Mouse (Mus musculus): ENCODE measurements at regions not wholly inside any gene's neighbourhood (a gene's known extent, or its start where the extent isn't known, plus 50 kb on each side); places are given as distances from the start of the nearest gene placed in this dataset.

DNA sequence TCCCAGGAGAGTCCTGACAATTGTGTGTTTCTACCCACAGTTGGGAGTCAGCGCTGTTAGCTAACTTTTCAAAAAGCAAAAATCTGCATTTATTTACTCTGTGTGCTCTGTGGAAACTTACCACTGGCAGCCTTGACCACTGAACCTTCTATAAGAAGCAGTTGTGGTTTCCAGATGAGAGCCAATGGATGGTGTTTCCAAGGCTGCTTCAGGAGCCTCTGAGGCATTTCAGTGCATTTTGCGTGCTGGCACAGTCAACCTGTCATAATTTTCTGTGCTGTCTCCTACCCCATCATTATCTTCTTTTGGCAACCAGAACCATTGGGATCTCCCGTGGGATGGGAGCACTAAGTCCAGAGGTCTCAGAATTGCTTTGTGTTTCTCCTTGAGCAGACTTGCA lies 60.3 kb downstream of the 4930544G11Rik start:
- ATAC-seq (replicated peaks in 1 of 2; ENCODE audit: insufficient read depth in 1 of 2, low FRiP score in 2 of 2, low TSS enrichment in 1 of 2, low read depth in 1 of 2, poor library complexity in 2 of 2, severe bottlenecking in 2 of 2): no peak

DNA sequence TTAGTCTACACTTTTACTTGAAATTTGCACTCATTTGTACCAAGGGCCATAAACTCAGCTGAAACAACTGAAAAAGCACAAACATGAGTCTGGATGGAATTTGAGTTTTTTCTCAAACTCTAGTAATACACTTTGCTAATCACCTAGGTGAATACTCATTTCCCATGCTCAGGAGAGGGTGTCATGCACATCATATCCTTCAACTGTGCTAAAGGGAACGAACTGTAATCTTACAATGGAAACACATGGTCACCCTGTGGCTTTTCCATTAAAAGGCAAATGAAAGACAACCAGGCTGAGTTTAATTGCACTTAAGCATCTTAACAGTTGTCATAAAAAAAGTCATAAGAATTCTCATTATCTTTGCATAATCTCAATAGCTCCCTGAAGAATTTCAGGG lies 71.1 kb downstream of the 4930544G11Rik start:
- no peak for ATAC-seq (replicated peaks in 1 of 2; ENCODE audit: insufficient read depth in 1 of 2, low FRiP score in 2 of 2, low TSS enrichment in 1 of 2, low read depth in 1 of 2, poor library complexity in 2 of 2, severe bottlenecking in 2 of 2)

DNA sequence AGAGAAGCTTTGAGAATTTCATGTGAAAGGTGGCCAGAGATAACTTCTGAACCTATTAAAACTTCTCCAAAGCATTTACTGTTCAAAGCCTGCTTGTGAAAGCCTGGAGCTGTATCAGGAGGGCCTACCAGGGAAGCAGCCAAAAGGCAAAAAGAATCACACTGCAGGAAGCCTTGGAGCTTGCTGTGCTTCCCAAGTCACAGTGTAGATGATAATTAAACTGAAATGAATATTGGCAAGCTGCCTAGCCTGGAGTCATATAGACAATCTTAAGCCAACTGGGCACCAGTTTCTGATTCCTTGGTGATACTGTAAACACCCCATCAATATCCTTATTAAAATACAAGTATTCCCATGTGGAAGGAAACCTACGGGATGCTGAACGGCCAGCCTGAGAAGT lies 84.4 kb downstream of the 4930544G11Rik start:
- no peak for ATAC-seq (replicated peaks in 1 of 2; ENCODE audit: insufficient read depth in 1 of 2, low FRiP score in 2 of 2, low TSS enrichment in 1 of 2, low read depth in 1 of 2, poor library complexity in 2 of 2, severe bottlenecking in 2 of 2)

DNA sequence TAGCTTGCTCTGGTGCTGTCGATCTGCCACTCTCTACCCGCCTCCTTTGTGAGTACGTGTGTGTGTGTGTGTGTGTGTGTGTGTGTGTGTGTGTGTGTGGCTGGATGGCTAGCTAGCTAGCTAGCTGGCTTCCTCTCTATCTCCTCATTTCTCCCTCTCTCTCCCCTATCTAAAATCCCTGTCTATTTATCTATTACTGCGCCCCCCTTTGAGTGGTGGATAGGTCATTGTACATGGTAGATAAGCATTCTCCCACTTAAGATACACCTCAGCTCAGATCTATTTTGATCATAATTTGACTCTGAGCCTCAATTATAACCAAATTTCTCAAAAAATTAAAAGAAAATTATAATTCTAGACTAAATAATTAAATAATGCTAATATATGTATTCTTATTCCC lies 99.4 kb downstream of the 4930544G11Rik start:
- no peak for ATAC-seq (replicated peaks in 1 of 2; ENCODE audit: insufficient read depth in 1 of 2, low FRiP score in 2 of 2, low TSS enrichment in 1 of 2, low read depth in 1 of 2, poor library complexity in 2 of 2, severe bottlenecking in 2 of 2)

DNA sequence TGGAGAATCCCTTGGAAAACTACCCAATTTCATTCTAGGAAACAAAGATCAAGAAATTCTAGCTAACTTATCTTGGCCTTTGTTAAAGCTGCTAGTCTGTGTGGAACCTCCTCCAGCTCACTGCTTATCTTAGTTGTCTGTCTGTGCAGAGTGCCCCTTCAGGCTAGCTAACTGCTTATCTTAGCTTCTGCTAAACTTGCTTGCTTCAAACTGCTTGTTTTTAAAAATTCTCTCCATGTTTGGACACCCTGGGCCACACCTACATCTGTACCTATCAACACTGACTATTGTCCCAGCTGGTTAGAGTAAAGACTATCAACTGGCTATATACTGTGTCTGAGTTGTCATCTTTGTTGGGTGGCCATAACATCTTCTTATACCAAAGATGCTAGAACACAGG lies 100.0 kb downstream of the 4930544G11Rik start:
- ATAC-seq (replicated peaks in 1 of 2; ENCODE audit: insufficient read depth in 1 of 2, low FRiP score in 2 of 2, low TSS enrichment in 1 of 2, low read depth in 1 of 2, poor library complexity in 2 of 2, severe bottlenecking in 2 of 2): peak in 1 of 2 experiments; percentile 25; a peak in 1 of 4 replicates

DNA sequence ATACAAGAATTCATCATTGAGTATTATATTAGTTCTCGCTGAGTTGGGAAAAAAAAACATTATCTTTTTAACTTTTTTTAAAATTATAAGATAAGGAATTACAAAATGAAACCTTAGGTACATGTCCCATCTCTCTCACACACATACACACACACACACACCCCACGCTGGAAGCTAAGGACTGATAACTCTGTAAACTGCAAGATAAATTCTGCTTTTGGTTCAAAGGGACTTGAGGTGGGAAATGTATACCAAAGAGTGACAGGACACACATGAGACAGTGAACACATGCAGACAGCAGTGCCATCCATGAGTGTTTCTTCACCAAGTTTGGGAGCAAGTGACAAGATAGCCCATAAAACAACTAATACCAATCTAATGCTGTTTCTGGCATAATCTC lies 100.8 kb downstream of the 4930544G11Rik start:
- no peak for ATAC-seq (replicated peaks in 1 of 2; ENCODE audit: insufficient read depth in 1 of 2, low FRiP score in 2 of 2, low TSS enrichment in 1 of 2, low read depth in 1 of 2, poor library complexity in 2 of 2, severe bottlenecking in 2 of 2)

DNA sequence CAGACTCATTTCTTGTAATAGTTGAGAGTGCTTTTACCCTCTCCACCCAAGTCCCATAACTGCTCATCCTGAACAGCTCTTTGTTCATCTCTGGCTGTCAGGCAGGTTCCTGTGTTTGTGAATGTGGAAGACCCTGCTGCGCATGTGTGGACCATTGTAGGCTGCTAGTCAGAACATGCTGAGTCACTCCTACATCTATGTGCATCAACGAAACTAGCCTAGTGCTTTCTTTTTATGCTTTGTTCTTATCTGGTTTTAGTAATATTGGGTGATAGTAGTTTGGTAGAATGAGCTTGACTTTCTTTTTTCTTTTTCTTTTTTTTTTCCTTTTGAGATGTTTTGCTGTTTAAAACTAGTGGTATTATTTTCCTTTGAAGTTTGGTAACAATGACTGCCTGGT lies 116.5 kb downstream of the 4930544G11Rik start:
- peak; percentile 82 to 85 for ATAC-seq (replicated peaks in 1 of 2; ENCODE audit: insufficient read depth in 1 of 2, low FRiP score in 2 of 2, low TSS enrichment in 1 of 2, low read depth in 1 of 2, poor library complexity in 2 of 2, severe bottlenecking in 2 of 2)

DNA sequence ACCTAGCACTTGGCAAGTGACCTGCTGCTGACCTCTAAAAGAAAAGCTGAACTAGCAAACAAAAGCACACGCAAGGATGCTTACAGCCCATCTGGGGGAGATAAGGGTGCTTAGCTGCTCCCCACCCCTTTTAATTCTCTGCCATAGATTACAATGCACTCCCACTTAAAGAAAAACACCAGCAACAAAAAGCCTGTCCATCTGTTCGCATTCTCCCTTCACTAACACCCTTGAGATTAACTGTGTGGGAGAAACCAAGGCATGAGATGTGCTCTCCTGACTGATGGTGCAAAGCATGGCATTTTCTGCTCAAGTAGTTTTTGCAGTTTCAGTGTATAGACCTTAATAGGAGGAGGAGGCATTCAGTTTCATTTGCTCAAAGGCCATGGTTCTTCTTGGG lies 125.0 kb downstream of the 4930544G11Rik start:
- no peak for ATAC-seq (replicated peaks in 1 of 2; ENCODE audit: insufficient read depth in 1 of 2, low FRiP score in 2 of 2, low TSS enrichment in 1 of 2, low read depth in 1 of 2, poor library complexity in 2 of 2, severe bottlenecking in 2 of 2)

DNA sequence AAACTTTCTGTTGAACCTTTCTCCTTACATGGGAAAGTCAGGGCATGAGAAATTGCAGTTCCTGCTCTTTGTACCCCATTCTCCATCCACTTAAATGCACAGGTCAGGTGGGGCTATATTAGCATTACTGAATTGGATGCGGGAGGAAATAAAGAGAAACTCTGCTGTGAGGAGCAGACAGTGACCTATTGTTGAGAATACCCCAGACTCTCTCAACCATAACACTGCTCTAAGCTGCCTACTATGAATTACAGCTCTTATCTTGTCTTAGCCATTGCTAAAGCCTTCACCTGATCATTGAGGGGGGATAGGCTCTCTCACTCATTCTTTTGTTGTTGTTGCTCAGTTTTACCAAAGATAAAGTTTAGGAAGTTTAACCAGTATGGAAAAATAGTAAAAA lies 126.4 kb downstream of the 4930544G11Rik start:
- no peak for ATAC-seq (replicated peaks in 1 of 2; ENCODE audit: insufficient read depth in 1 of 2, low FRiP score in 2 of 2, low TSS enrichment in 1 of 2, low read depth in 1 of 2, poor library complexity in 2 of 2, severe bottlenecking in 2 of 2)

DNA sequence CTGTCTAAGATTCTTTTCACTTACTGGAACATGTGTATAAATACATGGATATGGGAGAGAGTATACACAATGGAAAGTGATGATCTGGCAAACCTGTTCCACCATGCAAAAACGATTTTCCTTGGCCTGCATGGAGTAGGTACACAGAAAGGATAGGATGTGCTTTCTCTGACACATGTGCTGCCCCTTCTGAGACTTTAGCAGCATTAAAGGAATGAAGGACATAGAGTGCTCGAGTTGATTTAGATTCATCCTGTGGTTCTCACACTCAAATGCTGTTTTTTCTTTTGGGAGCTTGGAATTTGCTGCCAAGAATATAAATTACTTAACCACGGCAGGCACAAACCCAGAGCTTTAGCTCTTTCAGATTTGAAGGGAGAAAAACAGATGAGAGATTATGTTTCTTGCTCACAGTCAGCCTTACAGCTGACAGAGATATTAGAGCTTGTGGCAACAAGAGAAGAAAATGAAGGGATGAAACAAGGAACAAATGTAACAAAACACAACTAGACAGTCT lies 149.2 kb downstream of the 4930544G11Rik start:
- no peak for ATAC-seq (replicated peaks in 1 of 2; ENCODE audit: insufficient read depth in 1 of 2, low FRiP score in 2 of 2, low TSS enrichment in 1 of 2, low read depth in 1 of 2, poor library complexity in 2 of 2, severe bottlenecking in 2 of 2)

DNA sequence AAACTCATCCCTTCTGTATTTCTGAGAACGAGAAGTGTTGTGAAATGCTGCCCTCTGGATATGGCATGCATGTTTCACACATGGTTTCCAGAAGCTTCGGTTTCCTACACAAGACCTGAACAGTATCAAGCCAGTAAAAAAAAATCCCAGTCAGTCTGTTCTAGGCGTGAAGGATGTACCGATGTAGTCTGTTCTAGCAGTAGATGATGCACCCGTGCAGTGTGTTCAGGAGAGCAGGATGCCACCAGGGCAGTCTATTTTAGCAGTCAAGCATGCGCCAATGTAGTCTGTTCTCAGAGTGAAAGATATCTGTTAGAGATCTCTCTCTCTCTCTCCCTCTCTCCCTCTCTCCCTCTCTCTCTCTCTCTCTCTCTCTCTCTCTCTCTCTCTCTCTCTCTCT lies 162.0 kb downstream of the 4930544G11Rik start:
- ATAC-seq (replicated peaks in 1 of 2; ENCODE audit: insufficient read depth in 1 of 2, low FRiP score in 2 of 2, low TSS enrichment in 1 of 2, low read depth in 1 of 2, poor library complexity in 2 of 2, severe bottlenecking in 2 of 2): no peak

DNA sequence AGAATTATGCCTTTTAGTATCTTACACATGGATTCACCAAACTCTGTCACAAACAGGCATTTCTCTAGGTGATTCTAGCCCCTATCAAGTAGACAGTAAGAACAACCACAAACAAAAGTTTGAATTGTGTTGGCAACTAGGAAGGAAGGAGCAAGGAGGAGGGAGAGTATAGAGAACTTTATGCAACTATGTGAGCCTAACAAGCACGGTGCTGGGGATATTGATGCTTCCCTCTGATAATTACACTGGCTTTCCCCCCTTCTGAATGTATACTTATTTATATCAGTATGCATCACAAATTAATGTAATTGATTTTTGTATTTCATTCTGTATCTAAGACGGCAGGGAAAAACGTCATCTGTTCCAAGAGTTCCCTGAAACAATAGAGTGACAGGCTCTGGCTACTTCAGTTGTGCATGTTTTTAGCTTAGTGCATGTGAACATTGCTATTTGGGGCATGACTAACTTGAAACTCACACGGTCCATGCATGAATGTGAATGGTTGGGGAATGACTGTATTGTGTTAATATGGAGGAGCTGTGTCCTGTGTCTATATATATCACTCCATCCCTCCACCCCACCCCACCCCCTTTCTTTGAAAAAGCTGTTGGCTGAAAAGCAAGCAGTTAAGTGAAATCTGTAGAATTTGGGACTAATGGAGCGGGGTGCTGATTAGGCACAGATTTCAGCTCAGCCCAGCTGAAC lies 169.2 kb downstream of the 4930544G11Rik start:
- ATAC-seq (replicated peaks in 1 of 2; ENCODE audit: insufficient read depth in 1 of 2, low FRiP score in 2 of 2, low TSS enrichment in 1 of 2, low read depth in 1 of 2, poor library complexity in 2 of 2, severe bottlenecking in 2 of 2): no peak

DNA sequence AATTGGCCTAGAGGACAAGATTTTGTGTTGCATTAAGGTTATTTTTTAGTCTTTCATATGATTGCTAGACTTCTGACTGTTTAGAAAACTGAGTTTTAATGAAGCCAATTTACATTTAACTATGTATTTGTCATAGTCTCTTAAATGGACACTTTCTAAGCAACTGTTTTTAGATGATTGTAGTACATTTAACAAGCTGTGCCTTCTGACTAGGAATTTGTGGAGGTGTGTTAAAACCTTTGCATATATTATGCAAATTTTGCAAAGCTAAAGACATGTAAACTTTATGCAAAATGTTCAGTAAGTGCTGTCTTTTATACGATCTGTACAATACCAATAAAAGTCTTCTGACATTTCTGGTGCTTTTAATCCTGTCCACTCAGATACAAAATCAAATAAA lies 171.9 kb downstream of the 4930544G11Rik start:
- ATAC-seq (replicated peaks in 1 of 2; ENCODE audit: insufficient read depth in 1 of 2, low FRiP score in 2 of 2, low TSS enrichment in 1 of 2, low read depth in 1 of 2, poor library complexity in 2 of 2, severe bottlenecking in 2 of 2): no peak

DNA sequence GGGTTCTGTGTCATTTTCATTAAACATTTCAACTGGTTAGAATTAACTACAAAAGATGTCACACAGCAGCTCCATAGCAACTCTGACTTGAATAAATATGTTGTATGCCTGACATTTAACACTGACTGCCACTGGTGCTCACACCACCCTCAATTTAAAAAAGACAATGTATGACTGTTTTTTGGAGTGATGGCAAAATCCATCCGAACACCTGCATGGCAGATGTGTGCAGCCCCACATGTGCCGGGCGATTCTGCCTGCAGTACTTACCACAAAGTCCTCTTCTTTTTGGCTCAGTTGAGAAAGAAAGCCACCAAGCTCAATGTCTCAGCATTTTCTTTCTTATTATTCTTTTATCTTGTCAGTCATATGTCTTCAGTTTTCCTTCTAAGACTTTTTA lies 199.4 kb downstream of the 4930544G11Rik start:
- ATAC-seq (replicated peaks in 1 of 2; ENCODE audit: insufficient read depth in 1 of 2, low FRiP score in 2 of 2, low TSS enrichment in 1 of 2, low read depth in 1 of 2, poor library complexity in 2 of 2, severe bottlenecking in 2 of 2): no peak

DNA sequence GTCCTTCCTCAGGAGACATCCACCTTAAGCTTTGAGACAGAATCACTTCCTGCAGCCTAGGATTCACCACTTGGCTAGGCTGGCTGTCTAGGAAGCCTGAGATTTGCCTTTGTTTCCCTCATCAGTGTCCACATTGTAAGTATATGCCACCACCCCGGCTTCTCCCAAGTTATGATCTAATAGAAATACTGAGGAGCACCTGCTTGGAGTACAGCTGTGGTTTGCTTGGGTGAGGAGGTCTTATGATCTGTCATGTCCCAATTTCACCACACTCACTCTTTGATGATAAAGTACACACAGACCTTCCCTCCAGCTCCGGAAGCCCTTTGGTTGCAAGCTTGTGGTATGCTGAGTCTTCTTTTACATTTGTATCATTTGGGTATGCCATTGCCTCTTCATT lies 202.4 kb downstream of the 4930544G11Rik start:
- ATAC-seq (replicated peaks in 1 of 2; ENCODE audit: insufficient read depth in 1 of 2, low FRiP score in 2 of 2, low TSS enrichment in 1 of 2, low read depth in 1 of 2, poor library complexity in 2 of 2, severe bottlenecking in 2 of 2): no peak

DNA sequence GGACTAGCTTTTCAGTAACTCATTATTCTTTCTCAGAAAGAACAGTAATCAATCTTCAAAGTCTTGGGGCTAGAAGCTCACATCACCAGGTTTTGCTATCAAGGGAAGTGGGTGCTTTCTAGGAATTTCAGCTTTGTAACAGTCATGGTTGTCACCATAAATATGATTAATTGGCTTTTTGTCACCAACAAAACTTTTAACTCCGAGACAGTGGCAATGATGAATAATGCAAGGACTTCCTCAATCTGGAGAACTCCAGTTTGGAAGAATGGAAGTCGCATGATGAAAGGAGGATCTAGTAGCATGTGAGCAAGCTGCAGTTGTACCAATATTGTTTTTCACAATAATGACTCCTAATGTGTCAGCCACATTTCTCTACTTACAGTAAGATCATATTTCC lies 208.4 kb downstream of the 4930544G11Rik start:
- ATAC-seq (replicated peaks in 1 of 2; ENCODE audit: insufficient read depth in 1 of 2, low FRiP score in 2 of 2, low TSS enrichment in 1 of 2, low read depth in 1 of 2, poor library complexity in 2 of 2, severe bottlenecking in 2 of 2): peak; percentile 42 to 65; a peak in 3 of 4 replicates

DNA sequence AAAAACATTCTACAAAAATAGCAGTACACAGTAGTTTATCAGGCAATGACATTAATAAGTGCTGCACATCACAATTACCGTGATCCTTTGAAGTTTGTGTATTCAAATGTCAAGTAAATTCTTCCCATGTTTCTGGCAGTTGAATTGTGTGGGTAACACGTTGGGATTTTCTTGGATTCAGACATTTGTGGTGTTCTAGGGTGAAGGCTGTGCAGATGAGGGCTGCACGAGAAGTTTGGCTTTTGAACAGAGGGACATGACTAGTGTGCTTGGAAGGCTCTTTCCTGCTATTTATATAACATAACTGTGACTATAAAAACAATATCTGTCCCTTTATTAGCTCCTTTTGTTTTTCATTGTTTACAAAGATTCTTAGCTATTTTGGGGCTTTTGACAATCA lies 216.5 kb downstream of the 4930544G11Rik start:
- no peak for ATAC-seq (replicated peaks in 1 of 2; ENCODE audit: insufficient read depth in 1 of 2, low FRiP score in 2 of 2, low TSS enrichment in 1 of 2, low read depth in 1 of 2, poor library complexity in 2 of 2, severe bottlenecking in 2 of 2)

DNA sequence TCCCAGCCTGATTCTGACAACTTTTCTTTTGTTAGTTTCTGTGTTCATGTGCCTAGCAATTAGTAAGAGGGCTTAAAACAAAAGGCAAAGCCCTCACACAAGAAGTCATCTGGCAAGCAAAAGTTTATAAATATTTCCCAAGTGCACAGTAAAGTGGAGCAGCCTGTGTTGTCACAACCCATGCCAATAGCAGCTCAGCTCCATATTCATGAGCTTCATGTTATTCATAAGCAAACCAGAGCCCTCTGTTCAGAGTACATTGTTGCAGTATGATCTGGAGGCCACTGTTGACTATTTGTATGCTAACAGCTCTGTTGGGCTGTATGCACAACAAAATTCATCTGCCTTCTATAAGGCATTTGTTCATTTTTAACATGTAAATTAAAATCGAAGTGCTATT lies 245.6 kb downstream of the 4930544G11Rik start:
- no peak for ATAC-seq (replicated peaks in 1 of 2; ENCODE audit: insufficient read depth in 1 of 2, low FRiP score in 2 of 2, low TSS enrichment in 1 of 2, low read depth in 1 of 2, poor library complexity in 2 of 2, severe bottlenecking in 2 of 2)

DNA sequence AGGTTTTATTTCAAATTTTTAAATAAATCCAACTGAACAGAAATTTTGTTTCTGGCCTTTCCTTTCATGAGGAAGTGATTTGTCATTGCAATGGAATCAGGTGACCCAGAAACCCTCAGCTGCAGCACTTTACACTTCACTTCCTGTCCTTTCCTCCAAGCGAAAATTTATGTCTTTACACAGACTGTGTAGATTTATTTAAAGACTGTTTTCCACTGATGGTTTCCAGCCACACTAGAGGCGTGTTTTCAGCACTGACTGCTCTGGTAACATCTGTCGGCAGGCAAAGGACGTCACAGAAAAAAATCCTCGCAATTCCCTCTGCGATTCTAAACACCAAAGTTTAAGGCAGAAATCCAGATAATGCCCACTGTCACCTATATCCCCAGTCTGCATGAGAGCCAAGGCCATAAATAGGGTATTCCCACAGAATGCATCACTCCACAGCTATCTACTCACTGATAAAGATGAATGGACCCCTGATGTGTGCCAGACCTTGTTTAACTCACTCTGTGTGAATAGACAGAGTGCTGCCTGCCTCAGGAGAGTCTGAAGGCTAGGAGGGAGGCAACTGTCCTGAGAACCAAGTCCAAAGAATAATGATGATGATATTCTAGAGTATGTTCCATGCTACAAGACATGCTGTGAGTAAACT lies 247.9 kb downstream of the 4930544G11Rik start:
- peak; percentile 94 to 95 for ATAC-seq (replicated peaks in 1 of 2; ENCODE audit: insufficient read depth in 1 of 2, low FRiP score in 2 of 2, low TSS enrichment in 1 of 2, low read depth in 1 of 2, poor library complexity in 2 of 2, severe bottlenecking in 2 of 2)
